Mouse (Mus musculus): Measurements from ENCODE around the gene Gm20532. TPM values are rescaled to one million over a fixed set of nuclear protein-coding genes. Genes with fewer than 3 reads are reported as not detected.

Gene Gm20532
- polyA plus RNA-seq, 1 experiment from 2014 or later, result not detected

GRCm38 (mm10) chr2:26589284-26589683 is 2.8 kb downstream of the Gm20532 start:
- H3K9ac ChIP-seq, result no peak overlapping the region
- ATAC-seq (ENCODE audit: low FRiP score, low read depth), result no peak
- H3K27ac ChIP-seq (replicated peaks), result no peak overlapping the region
- H3K9me3 ChIP-seq, result no peaks in the 10 kb centered on the region
- WGBS, result 92% methylated on average over 10 of the region's 10 CpGs
- H3K36me3 ChIP-seq, result no peaks in the 10 kb centered on the region
- no peaks in the 10 kb centered on the region for H3K27me3 ChIP-seq
- peaks cover 14% of the 10 kb centered on the region for H3K4me1 ChIP-seq (replicated peaks)
- H3K4me3 ChIP-seq, result no peak overlapping the region
- H3K4me2 ChIP-seq, result no peak overlapping the region

GRCm38 (mm10) chr2:26590282-26590681 is 3.8 kb downstream of the Gm20532 start:
- no peak overlapping the region for H3K9ac ChIP-seq
- no peaks in the 10 kb centered on the region for H3K9me3 ChIP-seq
- no peak for ATAC-seq (ENCODE audit: low FRiP score, low read depth)
- 91% methylated on average over 7 of the region's 7 CpGs for WGBS
- peak overlapping the region; percentile 2; the same call in 1 of the 2 replicates for H3K4me2 ChIP-seq
- no peaks in the 10 kb centered on the region for H3K27me3 ChIP-seq
- H3K4me3 ChIP-seq, result no peak overlapping the region
- no peak overlapping the region for H3K27ac ChIP-seq (replicated peaks)
- peaks cover 14% of the 10 kb centered on the region for H3K4me1 ChIP-seq (replicated peaks)
- H3K36me3 ChIP-seq, result no peaks in the 10 kb centered on the region

- WGBS, result 90% methylated on average over 7 of the region's 7 CpGs
- no peak overlapping the region for H3K9ac ChIP-seq
- H3K4me3 ChIP-seq, result no peak overlapping the region
- no peak for ATAC-seq (ENCODE audit: low FRiP score, low read depth)
- H3K27me3 ChIP-seq, result no peaks in the 10 kb centered on the region
- H3K4me1 ChIP-seq (replicated peaks), result peaks cover 14% of the 10 kb centered on the region
- no peak overlapping the region for H3K27ac ChIP-seq (replicated peaks)
- H3K4me2 ChIP-seq, result 0 out of 2 replicates have a peak overlapping the region, but pooled peaks have one; percentile 2
- H3K36me3 ChIP-seq, result no peaks in the 10 kb centered on the region
- no peaks in the 10 kb centered on the region for H3K9me3 ChIP-seq
These were observed 4.5 kb downstream of the Gm20532 start for GRCm38 (mm10) chr2:26590962-26591361.

- Histone ChIP-seq H3K27me3 (no peaks in the 10 kb centered on the region), H3K9me3 (no peaks in the 10 kb centered on the region), H3K4me2 (no peak overlapping the region), H3K9ac (no peak overlapping the region), H3K4me1 (replicated peaks) (peaks cover 10% of the 10 kb centered on the region), H3K36me3 (no peaks in the 10 kb centered on the region), H3K27ac (replicated peaks) (no peak overlapping the region), H3K4me3 (no peak overlapping the region)
- ATAC-seq (ENCODE audit: low FRiP score, low read depth), result no peak
- 84% methylated on average over 12 of the region's 12 CpGs for WGBS
These were observed 5.0 kb downstream of the Gm20532 start for GRCm38 (mm10) chr2:26591416-26591815.

GRCm38 (mm10) chr2:26593211-26594021 is 7.0 kb downstream of the Gm20532 start:
- no peak for ATAC-seq (ENCODE audit: low FRiP score, low read depth)
- Histone ChIP-seq H3K27me3 (no peaks in the 10 kb centered on the region), H3K9me3 (no peaks in the 10 kb centered on the region), H3K36me3 (no peaks in the 10 kb centered on the region), H3K4me1 (replicated peaks) (no peaks in the 10 kb centered on the region), H3K4me2 (no peak overlapping the region), H3K27ac (replicated peaks) (no peak overlapping the region), H3K4me3 (no peak overlapping the region), H3K9ac (no peak overlapping the region)
- 81% methylated on average over 9 of the region's 9 CpGs for WGBS

- Histone ChIP-seq H3K27ac (replicated peaks) (no peak overlapping the region), H3K36me3 (no peaks in the 10 kb centered on the region), H3K4me3 (no peak overlapping the region), H3K9me3 (no peaks in the 10 kb centered on the region), H3K27me3 (no peaks in the 10 kb centered on the region), H3K4me1 (replicated peaks) (no peaks in the 10 kb centered on the region), H3K9ac (no peak overlapping the region), H3K4me2 (no peak overlapping the region)
- ATAC-seq (ENCODE audit: low FRiP score, low read depth), result no peak
- 70% methylated on average over 9 of the region's 9 CpGs for WGBS
These were observed 7.5 kb downstream of the Gm20532 start for GRCm38 (mm10) chr2:26594022-26594346.

- no peak overlapping the region for H3K4me3 ChIP-seq
- ATAC-seq (ENCODE audit: low FRiP score, low read depth), result no peak
- no peaks in the 10 kb centered on the region for H3K36me3 ChIP-seq
- no peaks in the 10 kb centered on the region for H3K4me1 ChIP-seq (replicated peaks)
- H3K27me3 ChIP-seq, result no peaks in the 10 kb centered on the region
- H3K9me3 ChIP-seq, result no peaks in the 10 kb centered on the region
- H3K27ac ChIP-seq (replicated peaks), result no peak overlapping the region
- H3K9ac ChIP-seq, result no peak overlapping the region
- no peak overlapping the region for H3K4me2 ChIP-seq
- 88% methylated on average over 7 of the region's 7 CpGs for WGBS
These were observed 8.1 kb downstream of the Gm20532 start for GRCm38 (mm10) chr2:26594461-26594933.

GRCm38 (mm10) chr2:26594934-26595724 is 8.7 kb downstream of the Gm20532 start:
- ATAC-seq (ENCODE audit: low FRiP score, low read depth), result no peak
- Histone ChIP-seq H3K4me3 (no peak overlapping the region), H3K27ac (replicated peaks) (no peak overlapping the region), H3K9me3 (no peaks in the 10 kb centered on the region), H3K27me3 (no peaks in the 10 kb centered on the region), H3K9ac (no peak overlapping the region), H3K4me1 (replicated peaks) (no peaks in the 10 kb centered on the region), H3K4me2 (no peak overlapping the region), H3K36me3 (no peaks in the 10 kb centered on the region)
- 78% methylated on average over 6 of the region's 6 CpGs for WGBS

GRCm38 (mm10) chr2:26595725-26596435 is 9.4 kb downstream of the Gm20532 start:
- ATAC-seq (ENCODE audit: low FRiP score, low read depth), result no peak
- H3K27ac ChIP-seq (replicated peaks), result no peak overlapping the region

GRCm38 (mm10) chr2:26596898-26597297 is 10.5 kb downstream of the Gm20532 start:
- Histone ChIP-seq H3K27ac (replicated peaks) (no peak overlapping the region), H3K9me3 (no peaks in the 10 kb centered on the region), H3K36me3 (no peaks in the 10 kb centered on the region), H3K27me3 (no peaks in the 10 kb centered on the region), H3K4me2 (no peak overlapping the region), H3K4me1 (replicated peaks) (no peaks in the 10 kb centered on the region), H3K4me3 (no peak overlapping the region), H3K9ac (no peak overlapping the region)
- no peak for ATAC-seq (ENCODE audit: low FRiP score, low read depth)
- 94% methylated on average over 3 of the region's 3 CpGs for WGBS

More at GRCm38 (mm10) chr2:26595725-26596435, 9.4 kb downstream of the Gm20532 start:
- H3K9ac ChIP-seq, result no peak overlapping the region
- no peak overlapping the region for H3K4me3 ChIP-seq
- 87% methylated on average over 11 of the region's 11 CpGs for WGBS
- no peaks in the 10 kb centered on the region for H3K27me3 ChIP-seq
- no peak overlapping the region for H3K4me2 ChIP-seq
- no peaks in the 10 kb centered on the region for H3K36me3 ChIP-seq
- no peaks in the 10 kb centered on the region for H3K4me1 ChIP-seq (replicated peaks)
- H3K9me3 ChIP-seq, result no peaks in the 10 kb centered on the region

- H3K36me3 ChIP-seq, result no peaks in the 10 kb centered on the region
- 87% methylated on average over 2 of the region's 2 CpGs for WGBS
- H3K9me3 ChIP-seq, result no peaks in the 10 kb centered on the region
- no peaks in the 10 kb centered on the region for H3K4me1 ChIP-seq (replicated peaks)
- peaks cover 6% of the 10 kb centered on the region for H3K27me3 ChIP-seq
- H3K4me2 ChIP-seq, result no peak overlapping the region
- H3K27ac ChIP-seq (replicated peaks), result no peak overlapping the region
- H3K4me3 ChIP-seq, result no peak overlapping the region
- ATAC-seq (ENCODE audit: low FRiP score, low read depth), result no peak
- H3K9ac ChIP-seq, result no peak overlapping the region
These were observed 11.4 kb downstream of the Gm20532 start for GRCm38 (mm10) chr2:26597810-26598209.

- WGBS, result 91% methylated on average over 3 of the region's 3 CpGs
These were observed 12.0 kb downstream of the Gm20532 start for GRCm38 (mm10) chr2:26598462-26598861.

More at GRCm38 (mm10) chr2:26598462-26598861, 12.0 kb downstream of the Gm20532 start:
- peaks cover 12% of the 10 kb centered on the region for H3K27me3 ChIP-seq
- H3K9ac ChIP-seq, result no peak overlapping the region
- 0 out of 2 replicates have a peak, but pooled peaks cover 4% of the 10 kb centered on the region for H3K4me1 ChIP-seq (replicated peaks)
- no peak overlapping the region for H3K4me2 ChIP-seq
- H3K27ac ChIP-seq (replicated peaks), result no peak overlapping the region
- no peak for ATAC-seq (ENCODE audit: low FRiP score, low read depth)
- no peak overlapping the region for H3K4me3 ChIP-seq
- H3K9me3 ChIP-seq, result no peaks in the 10 kb centered on the region
- H3K36me3 ChIP-seq, result no peaks in the 10 kb centered on the region
